Mouse (Mus musculus): ENCODE data around the gene Ten1.

DNA sequence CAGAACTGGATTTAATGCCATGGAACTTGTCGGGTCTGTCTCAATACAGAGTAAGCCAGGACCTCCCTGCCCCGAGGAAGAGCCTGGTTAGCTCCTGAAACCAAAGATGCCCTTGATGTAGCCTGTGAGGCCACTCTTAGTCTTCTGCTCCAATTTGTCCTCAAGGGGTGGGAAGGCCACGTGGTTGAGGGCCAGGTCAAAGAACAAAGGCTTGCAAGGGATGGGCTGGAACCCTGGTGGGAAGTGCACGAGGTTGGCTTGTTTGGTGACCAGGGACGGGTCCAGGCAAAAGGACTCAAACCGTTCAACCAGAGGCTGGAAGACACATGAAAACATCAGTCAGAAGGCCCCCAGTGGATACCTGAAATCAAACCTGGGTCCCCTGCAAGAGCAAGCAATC lies 47.0 kb downstream of the Ten1 start:
- TF ChIP-seq CTCF (IDR thresholded peaks at IDR 0.05; ENCODE audit: insufficient read depth, low read depth, low read length), result no peak
- TF ChIP-seq POLR2A (IDR thresholded peaks at IDR 0.05; ENCODE audit: insufficient read depth, low read depth, low read length), result no peak

Data from olfactory bulb, adult 2 months (tissue).